In the genomic region with DNA sequence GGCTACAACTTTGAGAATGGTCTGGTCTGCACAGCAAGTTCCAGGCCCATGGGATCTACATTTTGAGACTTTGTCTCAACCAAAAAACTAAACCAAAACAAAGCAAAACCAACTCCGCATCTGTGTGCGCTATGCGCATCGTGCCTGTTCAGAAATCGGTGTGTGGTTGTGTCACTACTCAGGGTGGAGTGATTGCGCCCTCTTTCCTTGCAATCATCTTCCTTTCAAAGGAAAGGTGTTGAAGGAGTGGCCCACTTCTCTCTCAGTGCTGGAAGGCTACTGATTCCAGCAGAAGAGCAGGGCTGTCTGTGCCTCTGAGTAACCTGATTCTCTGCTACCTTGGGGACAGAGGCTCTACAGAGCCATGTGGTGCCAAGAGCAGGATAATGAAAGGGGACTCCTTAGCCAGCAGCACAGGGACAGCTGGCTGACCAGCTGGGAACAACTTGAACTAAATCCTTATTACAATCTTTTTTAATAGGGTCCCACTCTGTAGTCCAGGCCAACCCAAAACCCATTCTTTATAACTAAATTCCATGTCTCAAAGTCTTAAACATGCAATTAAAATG, we compare ENCODE assay signal across 29 mouse cellular contexts. TPM values are rescaled to one million over a fixed set of nuclear protein-coding genes. Genes with fewer than 3 reads are reported as not detected.
A peak's percentile ranks its signal among the peaks of the same experiment; 100 is the strongest.
DNase-seq lines count a peak whose midpoint lies in the region; ATAC-seq and TF ChIP-seq lines count a peak whose summit lies in the region.
"Had no signal": no experiment of that assay in that cellular context is flagged by ENCODE, and none has a peak within 500 bp of the region (broad histone marks: within the 10 kb centered on the region; RNA-seq: fewer than 3 reads in every experiment).

No protein-coding gene starts in this region.

- TF ChIP-seq CTCF in E14TG2a.4 (conservative IDR thresholded peaks at IDR 0.05; ENCODE audit: low read length): 0 out of 2 replicates have a peak, but pooled peaks have one; percentile 5

- H3K9ac ChIP-seq in hindbrain, embryonic 14.5 days: no peak overlapping the region
- H3K9ac ChIP-seq: embryonic facial prominence, embryonic 12.5 days; heart, embryonic 12.5 days; hindbrain, embryonic 15.5 days had no signal

- H3ac ChIP-seq in myocyte (ENCODE audit: control insufficient read depth, insufficient read length): no peak overlapping the region

- H3K36me3 ChIP-seq in E14TG2a.4 (ENCODE audit: insufficient read depth, low read length): no peaks in the 10 kb centered on the region
- no peaks in the 10 kb centered on the region for H3K36me3 ChIP-seq in myocyte (ENCODE audit: control insufficient read depth, insufficient read depth)
- no peaks in the 10 kb centered on the region for H3K36me3 ChIP-seq in hindbrain, embryonic 14.5 days (replicated peaks; ENCODE audit: control insufficient read depth, insufficient read depth)
- H3K36me3 ChIP-seq: embryonic facial prominence, embryonic 12.5 days; forebrain, embryonic 10.5 days; G1E; heart, embryonic 12.5 days; hindbrain, embryonic 10.5 days; hindbrain, embryonic 15.5 days had no signal

- H3K27ac ChIP-seq in hindbrain, embryonic 14.5 days: no peak overlapping the region
- H3K27ac ChIP-seq: embryonic facial prominence, embryonic 12.5 days; forebrain, embryonic 10.5 days; hindbrain, embryonic 10.5 days; hindbrain, embryonic 15.5 days had no signal

- ATAC-seq in hindbrain, embryonic 14.5 days (ENCODE audit: low FRiP score): no peak
- ATAC-seq: activated CD4-positive, CD25-positive, alpha-beta regulatory T cell, adult 4 months; forebrain, embryonic 14.5 days; intestine, embryonic 16.5 days had no signal

- no peak overlapping the region for H3K4me2 ChIP-seq in myocyte (ENCODE audit: low read depth)
- H3K4me2 ChIP-seq in hindbrain, embryonic 14.5 days (replicated peaks): no peak overlapping the region
- H3K4me2 ChIP-seq: embryonic facial prominence, embryonic 12.5 days; heart, embryonic 12.5 days; hindbrain, embryonic 15.5 days had no signal

- peaks cover 24% of the 10 kb centered on the region for H3K4me1 ChIP-seq in E14TG2a.4 (replicated peaks; ENCODE audit: low read depth, low read length)
- H3K4me1 ChIP-seq in hindbrain, embryonic 14.5 days (replicated peaks; ENCODE audit: control insufficient read depth, insufficient read depth, low read length): no peaks in the 10 kb centered on the region
- H3K4me1 ChIP-seq: embryonic facial prominence, embryonic 12.5 days had no signal

- H3K27me3 ChIP-seq in E14TG2a.4 (ENCODE audit: insufficient read depth, low read length): no peaks in the 10 kb centered on the region
- no peaks in the 10 kb centered on the region for H3K27me3 ChIP-seq in myocyte (ENCODE audit: control insufficient read depth, insufficient read depth, insufficient read length)
- no peaks in the 10 kb centered on the region for H3K27me3 ChIP-seq in hindbrain, embryonic 14.5 days (ENCODE audit: control insufficient read depth, insufficient read depth, low read length)
- H3K27me3 ChIP-seq: embryonic facial prominence, embryonic 12.5 days; hindbrain, embryonic 15.5 days had no signal

- TF ChIP-seq POLR2A in myocyte (IDR thresholded peaks at IDR 0.05; ENCODE audit: insufficient read length, low read depth): no peak

- no peaks in the 10 kb centered on the region for H3K79me2 ChIP-seq in myocyte (ENCODE audit: control insufficient read depth, insufficient read depth)

- peak; percentile 35 for DNase-seq in gastrocnemius, adult 18-20 months (ENCODE audit: low spot score)
- DNase-seq in gastrocnemius, postnatal 4 days (ENCODE audit: low spot score in 2 of 2): no peak
- peak; percentile 52 for DNase-seq in R1 (ENCODE audit: low read depth, low spot score)
- DNase-seq in adrenal gland, postnatal 4 days (ENCODE audit: low spot score in 2 of 2): no peak
- DNase-seq in hindbrain, embryonic 14.5 days (ENCODE audit: low spot score): no peak
- no peak for DNase-seq in embryo, embryonic 9.5 days (ENCODE audit: extremely low spot score)
- DNase-seq: adrenal gland, postnatal 14 days; cerebellum, adult 18-20 months; cerebellum, adult 9-11 months; cerebellum, postnatal 36 days; gastrocnemius, postnatal 36 days; heart, adult 18-20 months; kidney, adult 2 months had no signal

- WGBS in hindbrain, embryonic 14.5 days: 96% methylated on average over 6 of the region's 6 CpGs

- H3K4me3 ChIP-seq in E14TG2a.4 (replicated peaks; ENCODE audit: low read length) (no peak overlapping the region), myocyte (no peak overlapping the region)
- no peak overlapping the region for H3K4me3 ChIP-seq in hindbrain, embryonic 14.5 days (replicated peaks; ENCODE audit: low read length)
- H3K4me3 ChIP-seq: embryonic facial prominence, embryonic 12.5 days; erythroblast, embryonic 14.5 days; forebrain, embryonic 10.5 days; heart, embryonic 12.5 days; hindbrain, embryonic 10.5 days; hindbrain, embryonic 15.5 days had no signal

- no peaks in the 10 kb centered on the region for H3K9me3 ChIP-seq in E14TG2a.4 (ENCODE audit: low read length)
- peaks cover 5% of the 10 kb centered on the region; the same call in 1 of the 2 replicates for H3K9me3 ChIP-seq in hindbrain, embryonic 14.5 days (ENCODE audit: control insufficient read depth, low read length)
- H3K9me3 ChIP-seq: embryonic facial prominence, embryonic 12.5 days; forebrain, embryonic 10.5 days; G1E; heart, embryonic 12.5 days; hindbrain, embryonic 10.5 days; hindbrain, embryonic 15.5 days had no signal

TF ChIP-seq in myocyte, 11 proteins besides CTCF, POLR2A, EP300 and RAD21:
- no peak for TF ChIP-seq CEBPB (IDR thresholded peaks at IDR 0.05; ENCODE audit: insufficient read depth, poor library complexity, severe bottlenecking)
- TF ChIP-seq MAX (IDR thresholded peaks at IDR 0.05; ENCODE audit: low read depth): no peak
- TF ChIP-seq MYOG (IDR thresholded peaks at IDR 0.05; ENCODE audit: control insufficient read depth in 1 of 3, insufficient read depth in 1 of 3, insufficient read length in 2 of 3, low read depth in 2 of 3): peak in 2 of 3 experiments; percentile 24 to 44

RNA-seq across cellular contexts. Expression of a gene that starts 5.7 kb away (rescaled TPM):
- total RNA-seq in gastrocnemius, adult 18-20 months (2021): not detected
- not detected for total RNA-seq in gastrocnemius, postnatal 4 days (2021)
- not detected for polyA plus RNA-seq in myocyte (2012; fragmentation: generic; extraction: Trizol)
- not detected for total RNA-seq in adrenal gland, postnatal 4 days (2021)
- not detected in 2 replicates for polyA plus RNA-seq in hindbrain, embryonic 14.5 days (2014; fragmentation: Nextera tagmentation; extraction: Ambion mirVana)
- total RNA-seq: adrenal gland, adult 18-20 months; adrenal gland, postnatal 14 days; gastrocnemius, postnatal 36 days; heart, adult 18-20 months; heart, postnatal 25 days had no signal
- polyA plus RNA-seq: activated CD4-positive, CD25-positive, alpha-beta regulatory T cell, adult 4 months; C2C12; embryonic facial prominence, embryonic 12.5 days; erythroblast, embryonic 14.5 days; forebrain, embryonic 10.5 days; forebrain, embryonic 14.5 days; G1E; heart, embryonic 12.5 days; heart, embryonic 16.5 days; hindbrain, embryonic 10.5 days; hindbrain, embryonic 15.5 days; kidney, adult 2 months had no signal

RNA-seq across cellular contexts. Expression of a gene that starts 15.4 kb away (rescaled TPM):
- 100 to 1,000 TPM; 131 to 137 TPM for total RNA-seq in gastrocnemius, adult 18-20 months (2021)
- 10 to 100 TPM; 30.8 to 33.0 TPM for total RNA-seq in gastrocnemius, postnatal 4 days (2021)
- 120 TPM for polyA plus RNA-seq in myocyte (2012; fragmentation: generic; extraction: Trizol)
- 10 to 100 TPM; 24.8 to 27.3 TPM for total RNA-seq in adrenal gland, postnatal 4 days (2021)
- 15.1 and 16.2 TPM in 2 replicates for polyA plus RNA-seq in hindbrain, embryonic 14.5 days (2014; fragmentation: Nextera tagmentation; extraction: Ambion mirVana)
- polyA plus RNA-seq: G1E had no signal

RNA-seq across cellular contexts. Expression of a gene that starts 19.2 kb away (rescaled TPM):
- not detected for total RNA-seq in gastrocnemius, adult 18-20 months (2021)
- total RNA-seq in gastrocnemius, postnatal 4 days (2021): not detected
- polyA plus RNA-seq in myocyte (2012; fragmentation: generic; extraction: Trizol): not detected
- not detected for total RNA-seq in adrenal gland, postnatal 4 days (2021)
- polyA plus RNA-seq in hindbrain, embryonic 14.5 days (2014; fragmentation: Nextera tagmentation; extraction: Ambion mirVana): not detected in 2 replicates
- total RNA-seq: adrenal gland, adult 18-20 months; adrenal gland, postnatal 14 days; G1E; gastrocnemius, postnatal 36 days; heart, adult 18-20 months; heart, postnatal 25 days had no signal
- polyA plus RNA-seq: activated CD4-positive, CD25-positive, alpha-beta regulatory T cell, adult 4 months; C2C12; embryonic facial prominence, embryonic 12.5 days; erythroblast, embryonic 14.5 days; forebrain, embryonic 10.5 days; forebrain, embryonic 14.5 days; G1E; heart, embryonic 12.5 days; heart, embryonic 16.5 days; hindbrain, embryonic 10.5 days; hindbrain, embryonic 15.5 days; intestine, embryonic 16.5 days; kidney, adult 2 months had no signal

RNA-seq across cellular contexts. Expression of a gene that starts 25.2 kb away (rescaled TPM):
- 1 to 10 TPM; 1.0 to 1.2 TPM for total RNA-seq in gastrocnemius, adult 18-20 months (2021)
- total RNA-seq in gastrocnemius, postnatal 4 days (2021): 1 to 10 TPM; 5.6 to 6.1 TPM
- polyA plus RNA-seq in myocyte (2012; fragmentation: generic; extraction: Trizol): 1.4 TPM
- total RNA-seq in adrenal gland, postnatal 4 days (2021): 1 to 10 TPM; 5.3 to 5.4 TPM
- 0.30 and 0.44 TPM in 2 replicates for polyA plus RNA-seq in hindbrain, embryonic 14.5 days (2014; fragmentation: Nextera tagmentation; extraction: Ambion mirVana)
- polyA plus RNA-seq: erythroblast, embryonic 14.5 days had no signal

Comparison
In these comparisons a context has a peak if more than half of its experiments do, and no peak if none do; other contexts are left out.
1. DNase-seq: peak in gastrocnemius, adult 18-20 months (single experiment) and R1 (single experiment); none in gastrocnemius, postnatal 4 days (0 of 2), adrenal gland, postnatal 4 days (0 of 2), hindbrain, embryonic 14.5 days (single experiment) and embryo, embryonic 9.5 days (single experiment).